Mouse (Mus musculus) stomach, postnatal 0 days (tissue): ENCODE results near the gene Cenpn.

Experiments
- CTCF ChIP-seq: IDR thresholded peaks from 2 replicates; pipeline ENCODE4 v1.5.1; 2016; ENCODE audit warnings: antibody characterized with exemption, low read depth, mild to moderate bottlenecking, moderate library complexity
- EP300 ChIP-seq: optimal IDR thresholded peaks from 2 replicates; pipeline ENCODE3; 2016; ENCODE audit warnings: antibody characterized with exemption

DNA sequence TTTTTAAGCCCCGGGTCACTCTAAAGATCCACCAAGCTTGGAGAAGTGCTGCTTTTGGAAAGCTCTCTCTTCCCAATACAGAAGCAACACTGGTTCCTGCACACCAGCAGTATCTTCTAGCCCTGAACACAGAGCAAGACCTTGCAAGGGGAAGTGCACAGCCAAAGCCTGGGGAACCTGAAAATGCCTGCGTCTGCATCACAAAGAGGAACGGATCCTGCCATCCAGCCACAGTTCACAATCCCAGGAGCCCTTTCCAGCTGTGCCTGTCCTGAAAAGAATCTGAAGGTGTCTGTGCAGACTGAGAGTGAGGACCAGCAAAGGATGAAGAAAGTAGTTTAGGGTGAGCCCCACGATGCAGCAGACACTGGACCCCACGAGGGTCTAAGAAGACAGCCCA lies 53.5 kb downstream of the Cenpn start:
- no peak for TF ChIP-seq CTCF
- no peak for TF ChIP-seq EP300
